Mouse (Mus musculus): ENCODE data around the gene Ctr9. TPM values are rescaled to one million over a fixed set of nuclear protein-coding genes. Genes with fewer than 3 reads are reported as not detected.

The Ctr9 gene
- total RNA-seq (2021), result 42.5 and 45.9 TPM in 2 replicates
- long read RNA-seq, experiment 1, full-length matches to known transcripts, result 18 of 24 reads
- long read RNA-seq, experiment 1, partial matches to known transcripts, result 2 of 24 reads
- long read RNA-seq, experiment 1, other reads (novel, unspliced or antisense), result 4 of 24 reads
- long read RNA-seq, experiment 2, full-length matches to known transcripts, result 21 of 31 reads
- long read RNA-seq, experiment 2, partial matches to known transcripts, result 5 of 31 reads
- long read RNA-seq, experiment 2, other reads (novel, unspliced or antisense), result 5 of 31 reads

DNA sequence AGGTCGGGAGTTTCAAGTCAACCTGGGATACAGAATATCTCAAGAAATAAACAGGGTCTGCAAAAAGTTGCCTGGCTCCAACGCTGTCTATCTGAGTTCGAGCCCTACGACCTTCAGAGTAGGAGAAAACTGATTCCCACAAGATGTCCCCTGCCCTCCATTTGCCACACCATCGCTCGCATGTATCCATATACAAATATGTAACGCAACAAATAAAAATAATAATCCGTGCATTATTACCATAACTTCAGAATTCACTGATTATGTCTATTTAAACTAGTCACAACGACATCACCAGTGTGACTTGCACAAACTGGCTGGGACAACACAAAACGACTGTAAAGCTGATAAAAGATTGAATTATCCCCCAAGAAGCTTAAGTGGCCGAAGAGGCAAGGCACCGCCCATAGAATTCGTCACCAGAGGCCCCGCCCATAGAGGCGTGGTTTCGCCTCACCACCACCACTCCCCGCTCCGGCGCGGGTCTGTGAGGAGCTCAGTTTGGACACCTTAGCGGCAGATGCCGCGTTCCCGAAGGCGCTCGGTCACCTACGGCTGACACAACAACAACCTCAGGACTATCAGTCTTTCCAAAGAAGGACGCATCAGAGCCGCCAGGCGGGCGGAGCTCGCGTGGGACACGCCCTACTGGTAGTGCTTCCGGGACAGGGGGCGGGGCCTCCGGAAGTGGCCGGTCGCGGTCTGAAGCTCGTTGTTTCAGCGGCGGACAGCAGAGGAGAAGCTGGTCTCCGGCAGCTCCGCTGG lies at the start of gene Ctr9:
TSS of gene Ctr9 (plus strand) at position 671 of the 765 bp plus-strand sequence.
- DNase-seq, result peak; percentile 97

DNA sequence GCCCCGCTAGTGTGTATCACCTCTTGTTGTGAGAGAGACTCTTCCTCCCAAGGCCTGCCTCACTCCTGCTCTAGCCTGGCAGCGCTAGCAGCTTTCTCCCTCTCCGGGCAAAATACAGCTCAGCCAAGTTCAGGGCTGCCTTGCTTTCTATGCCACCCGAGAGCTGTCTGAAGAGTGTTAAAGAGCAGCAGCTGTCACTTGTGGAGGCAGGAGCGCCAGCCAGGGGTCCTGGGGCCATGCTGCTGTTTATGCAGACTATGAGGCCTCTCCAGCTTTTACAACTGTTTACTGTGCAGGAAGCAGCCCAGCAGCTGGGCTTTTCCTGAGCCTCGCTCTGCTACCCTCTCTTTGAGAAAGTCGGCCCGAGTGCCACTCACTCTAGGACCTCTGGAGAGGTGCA lies 47.7 kb upstream of the Ctr9 start:
- no peak for DNase-seq

DNA sequence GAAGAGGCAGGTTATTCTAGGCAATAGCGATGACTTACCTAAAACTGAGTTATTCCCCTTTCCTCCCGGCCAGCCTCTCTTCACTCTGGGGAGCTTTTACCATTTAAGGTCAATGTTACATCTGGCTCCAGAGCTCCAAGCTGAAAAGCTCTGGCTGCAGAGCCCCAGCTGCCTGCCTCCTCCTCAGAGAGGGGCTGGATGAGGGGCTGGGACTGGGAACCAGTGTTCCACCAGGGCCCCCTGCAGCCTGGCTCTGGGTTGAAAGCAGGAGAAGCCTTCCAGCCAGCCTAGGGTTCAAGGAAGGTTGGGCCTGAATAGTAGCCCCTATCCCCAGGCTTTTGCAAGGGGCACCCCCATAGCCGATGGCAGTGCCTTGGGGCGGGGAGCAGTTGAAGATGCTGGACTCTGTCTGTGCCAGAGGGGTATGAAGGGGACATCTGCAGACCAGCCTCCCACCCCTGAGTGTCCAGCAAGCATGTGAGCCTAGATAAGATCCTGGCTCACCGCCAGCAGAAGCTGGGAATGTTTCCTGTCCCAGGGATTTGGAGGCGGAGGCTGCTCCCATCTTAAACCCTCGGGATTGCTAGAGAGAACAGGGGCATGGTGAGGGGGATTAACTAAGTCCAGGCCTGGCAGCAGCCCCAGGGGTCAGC lies 46.6 kb upstream of the Ctr9 start, which contains the start of gene Mrvi1:
TSS of gene Mrvi1 (minus strand) at position 409 of the 653 bp plus-strand sequence.
- DNase-seq, result peak; percentile 72

DNA sequence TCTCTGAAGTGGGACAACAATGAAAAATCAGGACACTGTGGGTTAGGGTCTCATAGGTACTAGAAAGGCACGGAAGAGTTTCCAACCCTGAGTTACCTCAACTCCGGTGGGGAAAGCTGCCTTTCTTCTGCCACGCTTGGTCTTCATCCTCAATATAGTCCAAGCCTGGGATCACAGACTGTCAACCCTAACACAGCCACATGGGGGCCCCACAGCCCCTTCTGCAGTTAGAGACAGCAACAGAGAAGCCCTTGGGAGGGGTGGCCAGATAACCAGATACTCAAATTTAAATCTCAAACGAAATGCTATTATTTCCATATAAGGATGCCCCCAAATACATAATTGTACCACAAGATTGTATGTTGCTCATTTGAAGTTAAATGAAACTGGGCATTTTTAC lies 46.0 kb upstream of the Ctr9 start:
- DNase-seq, result peak; percentile 79

DNA sequence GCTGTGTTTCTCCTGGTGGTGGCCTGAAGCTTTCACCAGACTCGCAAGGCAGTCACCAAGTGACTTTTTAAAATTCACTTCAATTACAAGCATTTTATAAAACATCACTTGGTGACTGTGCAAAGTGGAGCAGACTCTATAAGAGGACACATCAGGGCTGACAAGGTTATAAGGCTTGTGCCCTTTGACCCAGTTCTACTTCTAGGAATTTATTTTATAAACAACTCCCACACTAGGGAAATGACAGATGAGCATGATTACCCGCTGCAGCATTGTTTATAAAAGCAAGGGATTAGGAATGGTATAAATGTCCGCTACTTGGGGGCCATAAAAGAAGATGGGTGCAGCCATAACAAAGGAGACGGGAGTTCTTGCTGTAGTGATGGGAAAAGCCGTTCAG lies 45.1 kb upstream of the Ctr9 start:
- DNase-seq, result no peak

DNA sequence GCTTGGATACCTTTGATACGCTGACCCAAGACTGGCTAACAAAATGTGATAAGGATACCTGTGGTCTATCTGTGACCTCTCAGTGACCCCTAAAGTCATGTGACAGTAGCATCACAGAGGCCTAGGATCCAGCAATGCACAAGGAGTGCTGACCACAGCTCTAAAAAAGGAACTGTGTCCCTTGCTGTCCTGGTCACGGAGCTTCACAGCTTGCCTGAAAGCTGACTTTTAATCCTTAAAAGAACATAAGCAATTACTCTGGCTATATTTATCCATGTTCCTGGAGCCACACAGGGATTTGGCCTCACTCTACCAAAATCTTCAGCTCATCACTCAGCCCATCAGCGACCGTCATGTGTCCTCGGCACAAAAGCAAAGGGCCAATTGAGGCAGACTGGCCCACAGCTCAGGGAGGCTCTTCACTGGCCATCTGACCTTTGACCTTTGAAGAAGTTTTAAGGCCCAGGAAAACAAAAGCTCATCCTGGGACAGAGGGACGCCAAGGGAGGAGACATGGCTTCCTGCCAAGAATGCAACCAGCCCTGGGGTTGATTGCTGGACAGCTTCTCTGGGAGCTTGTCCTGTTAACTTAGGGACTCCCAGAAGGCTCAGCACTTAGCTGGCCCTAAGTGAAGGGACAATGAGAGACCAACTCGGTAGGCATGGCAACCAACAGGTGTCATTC lies 43.0 kb upstream of the Ctr9 start:
- peak; percentile 62 for DNase-seq

DNA sequence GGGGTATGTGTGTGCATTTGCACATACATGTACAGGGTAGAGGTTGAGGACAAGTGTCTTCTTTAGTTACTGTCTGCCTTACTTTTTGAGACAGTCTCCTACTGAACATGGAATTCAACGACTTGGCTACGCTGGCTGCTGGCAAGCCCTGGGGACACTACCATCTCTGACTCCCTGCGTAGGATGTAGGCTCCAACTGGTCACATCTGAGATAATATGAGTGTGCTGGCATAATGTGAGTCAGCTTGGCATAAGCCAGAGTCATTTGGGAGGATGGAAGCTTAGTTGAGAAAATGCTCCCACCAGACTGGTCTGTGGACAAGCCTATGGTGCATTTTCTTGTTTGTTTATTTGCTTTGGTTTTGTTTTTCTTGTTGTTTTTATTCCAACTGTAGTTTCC lies 40.7 kb upstream of the Ctr9 start:
- no peak for DNase-seq

DNA sequence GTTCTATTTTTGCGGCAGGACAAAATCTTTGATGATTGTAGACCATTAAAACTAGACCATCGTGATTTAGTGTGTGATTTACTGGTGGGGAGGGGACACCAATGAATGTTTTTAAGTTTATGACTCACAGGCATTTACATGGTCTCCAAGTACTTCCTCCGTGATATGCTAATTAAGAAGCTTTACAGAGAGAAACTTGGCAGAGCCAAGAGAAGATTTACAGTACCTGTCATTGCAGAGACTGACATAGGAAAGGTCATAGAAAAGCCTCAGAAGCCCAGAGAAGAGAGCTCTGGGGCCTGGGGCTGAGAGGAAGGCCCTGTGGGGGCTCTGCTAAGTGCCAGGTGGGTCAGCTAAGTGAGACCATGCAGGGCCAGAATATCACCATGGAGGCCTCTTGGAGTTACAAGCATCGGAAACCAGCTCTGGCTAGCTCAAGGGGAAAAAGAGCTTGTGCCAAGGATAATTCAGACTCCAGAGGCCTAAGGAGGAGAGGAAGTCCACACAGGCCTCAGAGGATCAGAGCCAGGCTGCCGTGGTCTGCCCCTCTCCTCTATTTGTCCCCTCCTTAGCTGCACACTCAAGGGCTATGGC lies 39.4 kb upstream of the Ctr9 start:
- DNase-seq, result peak; percentile 24

DNA sequence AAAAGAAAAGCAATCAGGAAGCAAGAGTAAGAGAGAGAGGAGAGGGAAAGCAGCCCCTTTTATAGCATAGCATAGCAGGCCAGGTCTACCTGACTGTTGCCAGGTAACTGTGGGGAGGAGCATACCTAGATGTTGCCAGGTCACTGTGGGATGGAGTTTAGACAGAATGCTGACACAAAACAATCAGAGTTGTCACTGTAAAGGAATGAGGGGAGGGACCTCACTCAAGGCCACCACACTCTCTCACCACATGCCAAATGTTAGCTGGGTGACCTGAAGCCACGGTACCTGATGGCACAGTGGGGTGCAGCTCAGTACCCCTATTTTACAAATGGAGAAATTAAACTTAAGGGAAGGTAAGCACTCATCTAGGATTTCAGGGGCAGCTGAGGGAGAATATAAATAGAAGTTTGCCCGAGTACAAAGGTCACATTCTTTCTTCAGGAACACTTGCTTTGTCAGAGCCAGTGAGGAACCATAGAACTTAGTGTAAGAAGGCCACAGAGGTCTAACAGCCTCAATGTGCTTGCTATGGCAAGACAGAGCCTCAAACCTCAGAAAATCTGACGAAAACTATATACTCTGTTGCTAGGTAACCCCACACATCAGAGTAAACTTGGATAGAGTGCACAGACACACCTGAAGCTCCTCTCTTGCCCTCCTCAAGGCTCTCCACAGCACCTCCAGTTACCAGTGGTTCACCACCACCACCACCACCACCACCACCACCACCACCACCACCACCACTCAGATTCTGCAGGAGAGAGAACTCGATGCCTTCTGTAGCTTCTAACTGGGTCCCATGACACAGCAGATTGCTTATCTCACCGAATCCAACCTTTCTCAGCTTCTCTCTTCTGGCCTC lies 38.2 kb upstream of the Ctr9 start:
- no peak for DNase-seq

DNA sequence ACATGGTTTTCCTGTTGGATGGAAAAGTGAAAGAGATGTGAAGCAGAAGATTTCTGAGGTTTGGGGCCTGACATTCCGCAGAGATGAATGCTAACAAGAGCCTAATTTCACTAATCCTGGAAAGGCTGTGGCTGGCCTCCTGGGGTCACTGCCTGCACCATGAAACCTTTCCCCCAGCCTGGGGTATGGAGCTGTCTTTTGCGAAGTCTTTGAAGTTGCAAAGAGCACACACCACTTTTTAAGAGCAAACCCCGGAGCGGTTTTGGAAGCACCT lies 37.6 kb upstream of the Ctr9 start:
- DNase-seq, result no peak

DNA sequence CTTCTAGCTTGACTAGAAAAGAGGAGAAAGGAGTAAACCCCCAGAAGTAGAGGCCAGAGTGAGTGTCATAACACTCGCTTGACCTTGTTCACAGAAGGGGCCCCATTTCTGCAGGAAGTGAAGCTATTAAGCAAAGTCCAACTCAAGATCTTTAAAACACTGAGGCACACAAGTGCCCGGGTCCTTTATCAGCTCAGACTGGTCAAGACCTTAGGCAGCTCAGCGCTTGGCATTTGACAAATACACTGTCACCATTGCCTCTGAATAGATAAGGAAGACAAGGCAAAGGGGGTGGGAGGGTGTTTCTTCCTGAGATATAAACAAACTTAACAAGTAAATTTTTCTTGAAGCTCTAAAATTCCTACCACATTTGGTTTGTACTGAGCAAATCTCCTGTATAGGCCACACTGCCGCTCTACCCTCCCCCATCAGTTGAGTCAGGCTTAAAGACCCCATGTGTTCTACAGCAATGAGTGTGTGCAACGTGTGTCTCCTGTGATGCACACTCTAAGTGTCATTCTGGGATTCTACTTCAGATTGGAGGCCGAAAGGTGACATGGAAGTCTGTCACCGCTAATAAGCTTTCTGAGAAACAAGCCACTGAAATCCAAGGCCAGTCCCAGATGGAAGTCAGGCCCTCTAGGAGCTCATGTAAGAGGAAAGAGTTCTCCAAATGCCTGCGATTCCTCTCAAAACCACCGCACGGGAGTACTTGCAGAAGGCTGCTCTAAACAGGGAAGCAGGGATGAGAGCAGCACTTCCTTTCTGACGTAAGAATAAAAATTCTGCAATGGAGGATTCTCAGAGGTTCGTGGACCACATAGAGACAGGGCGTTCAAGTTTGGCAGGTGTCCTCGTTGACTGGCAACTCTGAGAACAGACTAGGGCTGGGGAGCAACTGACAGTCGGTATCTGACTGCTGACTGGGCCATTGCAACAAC lies 29.6 kb upstream of the Ctr9 start:
- no peak for DNase-seq

DNA sequence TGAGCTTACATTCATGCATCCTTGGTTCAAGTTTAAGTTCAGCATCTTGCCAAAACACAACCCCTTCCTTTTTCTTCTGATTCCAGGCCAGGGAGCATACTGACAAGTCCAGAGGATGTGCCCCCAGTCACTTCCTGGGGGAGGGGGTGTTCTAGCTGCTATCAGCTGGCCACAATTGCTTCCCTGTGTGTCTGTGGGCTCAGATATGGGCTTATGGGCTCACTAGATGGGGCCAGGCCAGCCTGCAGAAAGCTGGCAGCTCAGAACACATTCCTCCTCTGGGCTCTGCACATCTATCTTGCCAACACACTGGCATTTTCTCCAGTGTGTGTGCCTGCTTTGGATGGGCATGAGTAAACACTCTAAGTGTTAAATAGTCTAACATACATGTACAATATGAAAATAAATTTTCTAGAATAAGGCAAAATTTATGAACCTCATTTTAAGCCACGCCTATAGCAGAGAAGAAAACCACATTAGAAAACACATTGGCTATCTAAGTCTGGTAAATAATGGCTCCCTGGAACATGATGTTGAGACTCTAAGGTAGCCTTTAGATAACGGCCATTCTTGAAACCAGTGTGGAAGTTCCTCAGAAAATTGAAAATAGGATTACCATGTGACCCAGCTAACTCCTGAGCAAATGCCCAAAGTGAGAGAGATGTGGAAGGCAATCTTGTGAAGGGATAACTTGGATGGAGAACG lies 24.5 kb upstream of the Ctr9 start:
- no peak for DNase-seq

DNA sequence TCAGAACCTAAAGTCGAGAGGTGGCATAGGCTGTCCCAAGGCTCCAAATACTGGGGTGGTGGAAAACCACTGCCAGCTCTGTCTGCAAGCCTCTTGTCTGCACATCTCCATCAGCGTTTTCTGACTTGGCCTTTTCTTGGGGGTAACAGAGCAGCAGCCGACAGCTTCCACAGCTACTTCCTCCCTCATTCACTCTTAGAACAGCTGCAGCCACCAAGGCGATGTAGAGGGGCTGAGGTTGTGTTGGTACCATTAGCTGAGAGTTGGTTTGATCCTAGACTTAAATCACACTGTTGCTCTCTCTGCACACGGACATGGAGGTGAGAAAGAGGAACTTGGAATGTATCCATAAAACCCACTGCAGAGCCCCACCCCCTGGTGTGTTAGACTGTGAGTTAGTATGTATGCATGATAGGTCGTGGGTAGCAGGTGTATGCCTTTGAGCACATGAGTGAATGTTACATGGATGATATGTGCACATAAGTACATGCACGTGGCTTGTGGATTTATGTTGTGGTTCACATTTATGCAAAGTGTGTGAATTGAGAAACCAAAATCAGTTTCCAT lies 14.6 kb upstream of the Ctr9 start:
- no peak for DNase-seq

DNA sequence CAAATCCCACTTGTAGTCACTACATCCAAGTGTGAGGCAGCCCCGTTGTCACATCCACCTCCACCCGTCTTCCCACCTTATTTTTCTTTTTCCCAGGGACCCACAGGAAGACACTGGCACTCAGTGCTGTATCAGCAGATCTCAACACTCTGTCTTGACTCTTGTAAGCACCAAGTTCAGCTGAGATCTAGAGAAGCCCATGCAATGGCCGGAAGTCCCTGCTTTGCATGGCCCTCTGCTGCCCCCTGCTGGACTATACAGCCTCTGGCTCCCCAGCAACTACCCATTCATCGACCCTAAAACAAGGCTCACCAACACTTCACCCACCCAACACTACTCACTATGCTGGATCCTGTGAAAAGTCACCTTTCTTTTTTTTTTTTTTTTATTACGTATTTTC lies 13.9 kb upstream of the Ctr9 start:
- peak; percentile 95 for DNase-seq

DNA sequence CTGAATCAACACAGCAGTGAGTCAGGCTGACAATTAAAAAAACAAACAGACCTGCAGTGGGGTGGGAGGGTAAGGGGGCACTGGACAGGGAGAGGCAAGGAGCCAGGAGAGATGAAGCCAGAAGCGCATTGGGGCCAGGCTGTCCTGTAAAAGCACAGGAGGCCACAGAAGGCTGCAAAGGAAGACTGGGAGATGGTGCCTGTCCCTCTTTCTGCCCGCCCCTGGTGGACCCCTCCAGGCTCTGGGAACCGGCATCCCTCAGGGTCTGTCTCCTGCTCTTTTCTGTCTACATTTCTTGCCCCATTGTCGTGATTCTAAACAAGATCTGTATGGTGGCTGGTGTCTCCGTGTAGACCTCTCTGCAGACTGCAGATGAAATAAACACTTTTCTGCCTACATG lies 13.0 kb upstream of the Ctr9 start:
- no peak for DNase-seq

DNA sequence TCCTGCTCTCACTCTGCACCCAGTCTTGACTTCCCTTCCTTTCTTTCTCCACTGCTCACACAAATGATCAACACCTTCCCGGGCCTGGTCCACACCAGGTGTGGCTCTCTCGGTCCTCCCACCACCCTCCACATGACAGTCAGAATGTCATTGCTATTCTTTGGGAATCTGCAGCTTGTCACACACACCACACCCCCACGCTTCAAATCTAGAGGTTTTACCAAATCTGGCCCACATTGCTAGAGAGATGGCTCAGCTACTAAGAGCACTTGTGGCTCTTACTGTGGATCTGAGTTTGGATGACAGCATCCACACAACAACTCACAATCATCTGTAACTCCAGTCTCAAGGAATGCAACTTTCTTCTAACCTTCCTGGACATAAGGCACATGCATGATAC lies 11.8 kb upstream of the Ctr9 start:
- DNase-seq, result no peak

DNA sequence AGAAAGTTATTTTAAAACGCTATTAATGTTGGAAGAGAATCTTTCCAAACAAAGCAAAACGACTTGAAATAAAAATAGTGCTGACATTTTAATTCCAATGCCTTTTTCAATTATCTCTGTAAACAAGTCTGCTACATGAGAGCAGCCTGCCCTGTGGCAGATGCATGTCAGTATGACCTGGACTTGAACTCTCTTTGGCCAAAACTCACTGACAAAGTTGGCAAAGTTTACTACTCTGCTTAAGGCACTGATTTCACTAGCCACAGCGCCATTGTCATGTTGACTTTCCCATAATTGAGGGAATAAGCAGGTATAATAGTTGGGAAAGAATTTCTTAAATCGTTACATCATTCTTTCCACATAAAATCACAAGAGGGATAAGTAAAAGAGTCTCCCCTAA lies 7.9 kb upstream of the Ctr9 start:
- no peak for DNase-seq

DNA sequence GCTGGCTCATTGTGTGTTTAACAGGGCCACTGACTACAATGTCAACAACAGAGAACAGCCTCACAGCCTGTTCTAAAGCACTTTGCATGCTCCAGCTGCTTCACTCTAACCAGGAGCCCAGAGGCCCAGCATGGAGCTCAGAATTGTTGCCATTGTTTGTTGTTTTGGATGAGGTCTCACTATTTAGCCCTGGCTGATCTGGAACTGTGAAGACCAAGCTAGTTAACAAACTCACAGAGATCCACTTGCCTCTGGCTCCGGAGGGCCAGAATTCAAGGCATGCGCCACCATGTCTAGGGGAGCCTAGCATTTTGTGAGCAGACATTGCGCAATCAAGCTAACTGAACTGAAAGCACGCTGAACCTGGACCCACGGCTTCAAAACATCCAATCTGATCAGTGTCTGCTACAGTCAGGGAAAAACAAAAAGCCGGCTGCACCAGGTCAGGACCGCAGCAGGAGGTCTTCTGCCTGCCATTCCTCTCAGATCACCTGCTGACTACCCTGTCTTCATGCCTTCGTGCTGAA lies 4.6 kb upstream of the Ctr9 start:
- no peak for DNase-seq

DNA sequence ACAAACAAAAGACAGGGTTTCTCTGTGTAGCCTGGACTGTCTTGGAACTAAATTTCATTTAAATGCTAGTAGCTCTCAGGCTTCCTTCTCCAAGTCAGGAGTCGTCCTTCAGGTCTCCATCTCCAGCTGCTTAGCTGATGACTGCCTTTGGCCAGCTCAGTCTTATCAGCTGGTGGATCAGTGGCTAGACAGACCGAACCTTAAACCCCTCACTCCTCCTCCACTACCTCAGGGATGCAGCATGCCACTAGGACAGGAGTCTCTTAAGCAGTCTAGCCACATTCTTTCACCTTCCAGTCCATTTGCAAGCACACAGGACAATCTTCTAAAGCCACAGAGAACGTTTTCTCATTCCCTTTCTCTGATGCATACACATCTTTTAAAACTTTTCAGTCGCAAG lies 3.8 kb upstream of the Ctr9 start:
- no peak for DNase-seq
